Mouse (Mus musculus) liver, adult 2 months (tissue): Measurements from ENCODE around the gene Cdca4.

Experiments
- CTCF ChIP-seq: fragments of 200-500 bp; IDR thresholded peaks from 2 replicates; pipeline ENCODE4 v1.5.1; 2011; ENCODE audit warnings: low read depth, low read length, control low read depth
- POLR2A ChIP-seq: fragments of 200-500 bp; IDR thresholded peaks from 2 replicates; pipeline ENCODE4 v1.6.1; 2011; ENCODE audit warnings: low read length, control low read depth; ENCODE audit not compliant: insufficient read depth; ENCODE audit errors: extremely low read depth

DNA sequence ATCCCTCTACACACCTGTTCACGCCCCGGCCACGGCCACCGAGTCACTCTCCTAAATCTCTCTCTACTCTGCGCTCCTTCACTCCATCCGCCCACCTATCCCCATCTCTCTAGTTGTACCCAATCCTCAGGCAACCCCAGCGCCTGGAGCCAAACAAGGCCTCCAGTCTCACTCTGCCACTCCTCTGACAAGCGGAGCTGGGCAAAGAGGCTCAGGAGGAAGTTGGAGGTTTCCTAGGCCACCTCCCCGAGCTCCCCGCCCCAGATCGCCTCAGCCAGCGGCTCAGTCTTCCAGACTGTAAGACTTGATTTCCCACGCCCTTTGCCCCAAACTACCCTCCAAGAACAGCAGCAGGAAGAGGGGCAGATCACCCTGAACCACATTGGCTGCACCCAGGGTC lies 41.6 kb upstream of the Cdca4 start:
- TF ChIP-seq POLR2A (no peak), CTCF (no peak)
